Mouse (Mus musculus): Measurements from ENCODE around the gene Lrrc49.

DNA sequence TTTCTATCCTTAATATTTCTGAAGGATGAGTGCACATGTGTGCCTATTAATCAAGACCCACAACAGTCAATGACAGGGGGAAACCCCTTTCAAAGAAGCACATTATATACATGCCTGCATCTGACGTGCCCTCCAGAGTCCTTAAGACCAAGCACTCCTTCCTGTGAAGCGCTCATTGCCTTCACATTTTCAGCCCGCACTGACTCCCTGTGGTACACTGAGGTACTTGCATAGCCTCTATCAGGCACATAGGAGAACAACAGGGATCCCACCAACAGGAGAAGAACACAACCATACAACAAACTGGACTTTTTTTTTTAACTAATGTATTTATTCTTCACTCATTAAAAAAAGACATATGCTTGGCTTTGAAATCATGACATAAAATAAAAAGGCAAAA lies 101.0 kb downstream of the Lrrc49 start:
- TF ChIP-seq CTCF (IDR thresholded peaks at IDR 0.05): peak; percentile 42
- TF ChIP-seq EP300 (IDR thresholded peaks at IDR 0.05): no peak

Measured in lung, postnatal 0 days (tissue).